Mouse (Mus musculus) stomach, embryonic 15.5 days (tissue): Measurements from ENCODE around the gene Cog7. TPM values are rescaled to one million over a fixed set of nuclear protein-coding genes. Genes with fewer than 3 reads are reported as not detected.

Source experiments
- polyA plus RNA-seq: library from polyadenylated mRNA; unstranded; fragments of >200 nt; fragmentation: Nextera tagmentation; extraction: Ambion mirVana; gene quantifications from 2 replicates; pipeline ENCODE4 v1.2.1, GENCODE M21; 2015

Gene Cog7
- polyA plus RNA-seq, 1 experiment from 2014 or later, result 21.2 TPM

Other genes with a start within 250 kb of the Cog7 start
- gene Scnn1g, start 247.2 kb downstream of the Cog7 start, polyA plus RNA-seq, result 1.4 TPM in 2 replicates
- gene Scnn1b, start 116.7 kb downstream of the Cog7 start, polyA plus RNA-seq, result 0.41 and 0.55 TPM in 2 replicates
- 87.9 and 107 TPM in 2 replicates for gene Gga2, start 39.5 kb upstream of the Cog7 start, polyA plus RNA-seq
- gene Ubfd1, start 85.5 kb upstream of the Cog7 start, polyA plus RNA-seq, result 60.2 and 63.2 TPM in 2 replicates
- 17.5 and 18.4 TPM in 2 replicates for gene Ears2, start 85.6 kb upstream of the Cog7 start, polyA plus RNA-seq
- 708 and 737 TPM in 2 replicates for gene Ndufab1, start 120.2 kb upstream of the Cog7 start, polyA plus RNA-seq
- 13.8 and 14.7 TPM in 2 replicates for gene Palb2, start 151.3 kb upstream of the Cog7 start, polyA plus RNA-seq
- 115 and 118 TPM in 2 replicates for gene Dctn5, start 151.3 kb upstream of the Cog7 start, polyA plus RNA-seq
- 106 and 121 TPM in 2 replicates for gene Plk1, start 177.7 kb upstream of the Cog7 start, polyA plus RNA-seq
- gene Ern2, start 204.5 kb upstream of the Cog7 start, polyA plus RNA-seq, result 14.5 and 18.0 TPM in 2 replicates
- 1.8 and 2.2 TPM in 2 replicates for gene Chp2, start 237.8 kb upstream of the Cog7 start, polyA plus RNA-seq